Mouse (Mus musculus) thymus, adult 2 months (tissue): ENCODE results near the gene Nccrp1.

Experiments
- CTCF ChIP-seq: fragments of 200-500 bp; IDR thresholded peaks from 2 replicates; pipeline ENCODE4 v1.5.1; 2012; ENCODE audit warnings: mild to moderate bottlenecking, control low read depth, low read length, moderate library complexity, borderline replicate concordance; ENCODE audit not compliant: control insufficient read depth, poor library complexity, insufficient read depth; ENCODE audit errors: extremely low read depth
- POLR2A ChIP-seq: fragments of 200-500 bp; IDR thresholded peaks from 2 replicates; pipeline ENCODE4 v1.6.1; 2012; ENCODE audit warnings: mild to moderate bottlenecking, low read length, control low read depth, moderate library complexity; ENCODE audit not compliant: control insufficient read depth, poor library complexity, insufficient read depth; ENCODE audit errors: extremely low read depth

- TF ChIP-seq POLR2A (no peak), CTCF (no peak)
Observed at GRCm38 (mm10) chr7:28578543-28579053, 31.5 kb upstream of the Nccrp1 start.
